32 mouse cellular contexts compared by ENCODE assay signal in the genomic region with DNA sequence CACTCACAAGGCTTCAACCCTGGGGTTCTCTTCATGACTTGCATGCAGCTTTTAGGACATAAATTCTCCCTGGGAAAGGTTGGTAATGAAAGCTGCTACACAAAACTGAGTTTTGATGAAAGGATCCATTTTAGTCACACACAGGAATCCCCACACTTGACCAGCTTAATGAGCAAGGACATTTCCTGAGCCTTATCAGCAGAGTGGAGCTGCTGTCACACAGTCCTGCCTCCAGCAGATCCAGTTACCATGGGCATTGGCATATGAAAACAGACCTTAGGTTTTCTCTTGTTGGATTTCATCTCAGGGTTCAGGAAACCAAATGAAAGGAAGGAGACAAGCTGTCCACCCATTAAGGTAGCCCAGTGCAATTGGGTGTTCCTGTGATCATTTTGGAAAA.
"Had no signal": no experiment of that assay in that cellular context is flagged by ENCODE, and none has a peak within 500 bp of the region (broad histone marks: within the 10 kb centered on the region; RNA-seq: fewer than 3 reads in every experiment).

No protein-coding gene starts in this region.

- ATAC-seq: liver, embryonic 12.5 days; liver, postnatal 0 days; lung, postnatal 0 days; midbrain, embryonic 13.5 days; midbrain, embryonic 15.5 days; midbrain, embryonic 16.5 days had no signal

- H3K4me1 ChIP-seq: limb, embryonic 12.5 days; liver, embryonic 12.5 days; liver, embryonic 13.5 days; liver, embryonic 15.5 days; megakaryocyte, embryonic 14.5 days; midbrain, embryonic 10.5 days; midbrain, embryonic 12.5 days; midbrain, embryonic 13.5 days; midbrain, embryonic 15.5 days; neural tube, embryonic 12.5 days had no signal

- H3K36me3 ChIP-seq: limb, embryonic 10.5 days; limb, embryonic 12.5 days; limb, embryonic 13.5 days; limb, embryonic 15.5 days; liver, embryonic 12.5 days; liver, embryonic 13.5 days; liver, embryonic 15.5 days; lung, embryonic 15.5 days; midbrain, embryonic 10.5 days; midbrain, embryonic 12.5 days; midbrain, embryonic 13.5 days; midbrain, embryonic 15.5 days; neural tube, embryonic 12.5 days had no signal

- H3K4me2 ChIP-seq: limb, embryonic 12.5 days; limb, embryonic 13.5 days; limb, embryonic 15.5 days; liver, embryonic 11.5 days; liver, embryonic 12.5 days; liver, embryonic 13.5 days; liver, embryonic 15.5 days; lung, embryonic 14.5 days; lung, embryonic 15.5 days; midbrain, embryonic 11.5 days; midbrain, embryonic 12.5 days; midbrain, embryonic 13.5 days; midbrain, embryonic 15.5 days; neural tube, embryonic 12.5 days had no signal

- H3K9ac ChIP-seq: limb, embryonic 12.5 days; limb, embryonic 13.5 days; limb, embryonic 15.5 days; liver, embryonic 12.5 days; liver, embryonic 13.5 days; liver, embryonic 14.5 days; liver, embryonic 15.5 days; liver, postnatal 0 days; lung, embryonic 14.5 days; lung, embryonic 15.5 days; midbrain, embryonic 12.5 days; midbrain, embryonic 13.5 days; midbrain, embryonic 15.5 days; neural tube, embryonic 12.5 days had no signal

- H3K4me3 ChIP-seq: limb, embryonic 10.5 days; limb, embryonic 12.5 days; limb, embryonic 13.5 days; limb, embryonic 15.5 days; liver, embryonic 12.5 days; liver, embryonic 13.5 days; liver, embryonic 15.5 days; lung, embryonic 15.5 days; megakaryocyte, embryonic 14.5 days; midbrain, embryonic 10.5 days; midbrain, embryonic 12.5 days; midbrain, embryonic 13.5 days; midbrain, embryonic 15.5 days; myocyte; neural tube, embryonic 12.5 days had no signal

- H3K27ac ChIP-seq: limb, embryonic 10.5 days; limb, embryonic 12.5 days; limb, embryonic 13.5 days; limb, embryonic 15.5 days; liver, embryonic 12.5 days; liver, embryonic 13.5 days; liver, embryonic 14.5 days; liver, embryonic 15.5 days; lung, embryonic 15.5 days; macrophage; midbrain, embryonic 10.5 days; midbrain, embryonic 12.5 days; midbrain, embryonic 13.5 days; midbrain, embryonic 15.5 days; neural tube, embryonic 12.5 days had no signal

- H3K27me3 ChIP-seq: limb, embryonic 12.5 days; limb, embryonic 13.5 days; limb, embryonic 15.5 days; liver, embryonic 12.5 days; liver, embryonic 13.5 days; liver, embryonic 15.5 days; lung, embryonic 15.5 days; megakaryocyte, embryonic 14.5 days; midbrain, embryonic 12.5 days; midbrain, embryonic 13.5 days; midbrain, embryonic 15.5 days; neural tube, embryonic 12.5 days had no signal

- DNase-seq: left cerebral cortex, postnatal 4 days; liver; liver, embryonic 13.5 days; liver, postnatal 0 days; lung, adult 18-20 months; lung, adult 2 months; lung, embryonic 14.5 days; lung, postnatal 10 days; lung, postnatal 14 days; lung, postnatal 36 days; lung, postnatal 4 days; midbrain, embryonic 14.5 days had no signal

- H3K9me3 ChIP-seq: limb, embryonic 10.5 days; limb, embryonic 12.5 days; limb, embryonic 13.5 days; limb, embryonic 15.5 days; liver, embryonic 13.5 days; liver, embryonic 15.5 days; lung, embryonic 15.5 days; midbrain, embryonic 10.5 days; midbrain, embryonic 12.5 days; midbrain, embryonic 13.5 days; midbrain, embryonic 15.5 days; neural tube, embryonic 12.5 days had no signal
